In genomic region chr10:82762756-82763681, GRCm38 (mm10) we compare ENCODE assay signal across 8 mouse cellular contexts. TPM values are rescaled to one million over a fixed set of nuclear protein-coding genes. Genes with fewer than 3 reads are reported as not detected.
DNase-seq lines count a peak whose midpoint lies in the region; ATAC-seq lines count a peak whose summit lies in the region.

No protein-coding gene starts in this region.

- H3K27me3 ChIP-seq in erythroblast, embryonic 14.5 days (ENCODE audit: control insufficient read depth): no peaks in the 10 kb centered on the region
- no peaks in the 10 kb centered on the region for H3K27me3 ChIP-seq in hindbrain, embryonic 11.5 days (ENCODE audit: control insufficient read depth, insufficient read depth, low read length)
- H3K27me3 ChIP-seq in limb, embryonic 15.5 days: no peaks in the 10 kb centered on the region

- peaks cover 40% of the 10 kb centered on the region for H3K36me3 ChIP-seq in erythroblast, embryonic 14.5 days (ENCODE audit: control insufficient read depth)
- H3K36me3 ChIP-seq in hindbrain, embryonic 11.5 days (ENCODE audit: control insufficient read depth, insufficient read depth, low read length): peaks cover 6% of the 10 kb centered on the region
- H3K36me3 ChIP-seq in limb, embryonic 15.5 days: peaks cover 31% of the 10 kb centered on the region

- peak overlapping the region; percentile 92 for H3K4me3 ChIP-seq in erythroblast, embryonic 14.5 days (replicated peaks)
- peak overlapping the region; percentile 84 for H3K4me3 ChIP-seq in hindbrain, embryonic 11.5 days (ENCODE audit: low read depth, low read length)
- peak overlapping the region; percentile 94 for H3K4me3 ChIP-seq in limb, embryonic 15.5 days

- DNase-seq in adrenal gland, adult 2 months: peak; percentile 67
- DNase-seq in embryo, embryonic 9.5 days (ENCODE audit: extremely low spot score): peak; percentile 59
- peak; percentile 67 for DNase-seq in hindbrain, embryonic 11.5 days (ENCODE audit: low spot score)
- peak; percentile 67 for DNase-seq in naive thymus-derived CD4-positive, alpha-beta T cell, adult 2 months (ENCODE audit: low read depth)
- DNase-seq in thymus, postnatal 14 days: peak; percentile 70

- peak overlapping the region; percentile 100 for H3K27ac ChIP-seq in hindbrain, embryonic 11.5 days (ENCODE audit: low read depth, low read length)
- peak overlapping the region; percentile 99 for H3K27ac ChIP-seq in limb, embryonic 15.5 days

- no peaks in the 10 kb centered on the region for H3K9me3 ChIP-seq in erythroblast, embryonic 14.5 days (ENCODE audit: control insufficient read depth, low read length)
- no peaks in the 10 kb centered on the region for H3K9me3 ChIP-seq in hindbrain, embryonic 11.5 days (ENCODE audit: control insufficient read depth, low read length)
- H3K9me3 ChIP-seq in limb, embryonic 15.5 days: no peaks in the 10 kb centered on the region

- peak overlapping the region; percentile 48 for H3K4me2 ChIP-seq in hindbrain, embryonic 11.5 days (replicated peaks; ENCODE audit: low read depth, low read length)
- H3K4me2 ChIP-seq in limb, embryonic 15.5 days: peak overlapping the region; percentile 57

- H3K4me1 ChIP-seq in erythroblast, embryonic 14.5 days (ENCODE audit: control insufficient read depth): peaks cover 54% of the 10 kb centered on the region
- peaks cover 7% of the 10 kb centered on the region for H3K4me1 ChIP-seq in hindbrain, embryonic 11.5 days (replicated peaks; ENCODE audit: control insufficient read depth, insufficient read depth, low read length)
- H3K4me1 ChIP-seq in limb, embryonic 15.5 days: peaks cover 26% of the 10 kb centered on the region

- ATAC-seq in erythroblast, adult 5-6 weeks (replicated peaks; ENCODE audit: low FRiP score, poor library complexity, severe bottlenecking): no peak
- ATAC-seq in hindbrain, embryonic 11.5 days (ENCODE audit: low FRiP score): peak; percentile 36
- ATAC-seq in limb, embryonic 15.5 days (ENCODE audit: insufficient number of reproducible peaks, low FRiP score, low TSS enrichment, low read depth): no peak

- WGBS in hindbrain, embryonic 11.5 days: under 1% methylated on average over 31 of the region's 48 CpGs
- WGBS in limb, embryonic 15.5 days: under 1% methylated on average over 39 of the region's 48 CpGs

- peak overlapping the region; percentile 99 for H3K9ac ChIP-seq in hindbrain, embryonic 11.5 days (ENCODE audit: low read depth, low read length)
- peak overlapping the region; percentile 92 for H3K9ac ChIP-seq in limb, embryonic 15.5 days

RNA-seq across cellular contexts. Expression of gene Nfyb, which starts 0.9 kb away (rescaled TPM):
- 3.5 and 3.6 TPM in 2 replicates for polyA plus RNA-seq in erythroblast, embryonic 14.5 days (2012)
- total RNA-seq in erythroblast, adult 5-6 weeks (2015; ENCODE audit: low replicate concordance): 21.1 and 53.0 TPM in 2 replicates
- 48.8 and 52.9 TPM in 2 replicates for total RNA-seq in erythroblast, adult 5-6 weeks (2017; ENCODE audit: low replicate concordance)
- total RNA-seq in adrenal gland, adult 2 months (2021): 10 to 100 TPM; 15.2 to 19.8 TPM
- 1.9 and 5.1 TPM in 2 replicates for polyA plus RNA-seq in adrenal gland, adult 2 months (2012; rRNA removed)
- polyA plus RNA-seq in hindbrain, embryonic 11.5 days (2014; fragmentation: Nextera tagmentation; extraction: Ambion mirVana): 60.7 and 68.2 TPM in 2 replicates
- polyA plus RNA-seq in limb, embryonic 15.5 days (2015; fragmentation: Nextera tagmentation; extraction: Ambion mirVana): 39.5 and 43.5 TPM in 2 replicates
